Mouse (Mus musculus) liver, postnatal 0 days (tissue): ENCODE results near the gene Fkbp1b.

Source experiments
- CTCF ChIP-seq: sonication (generic); IDR thresholded peaks from 2 replicates; pipeline ENCODE4 v1.5.1; 2016; ENCODE audit warnings: antibody characterized with exemption, low read depth
- EP300 ChIP-seq: IDR thresholded peaks from 2 replicates; pipeline ENCODE4 v1.6.1; 2016; ENCODE audit warnings: antibody characterized with exemption, low read depth, mild to moderate bottlenecking

DNA sequence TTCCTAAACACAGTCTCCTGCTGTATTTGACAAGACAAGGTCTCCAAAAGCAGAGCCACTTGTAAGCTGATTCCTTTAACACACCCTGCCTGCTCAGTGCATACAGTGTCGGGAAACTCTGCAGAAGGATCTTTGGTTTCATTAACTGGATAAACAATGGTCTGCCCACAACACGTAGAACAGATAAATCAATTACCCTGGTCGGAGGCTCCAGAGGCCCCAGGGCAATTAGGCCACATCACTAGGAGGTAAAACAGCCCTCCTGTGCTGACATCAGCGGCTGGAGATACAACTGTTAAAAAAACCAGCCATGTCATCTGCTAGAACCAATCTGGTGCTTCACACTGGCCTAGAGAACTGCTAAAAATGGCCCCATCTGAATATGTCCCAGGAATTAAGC is 4.4 kb downstream of the Fkbp1b start:
- TF ChIP-seq EP300, result no peak
- no peak for TF ChIP-seq CTCF
